Mouse (Mus musculus) layer of hippocampus, postnatal 10 days (tissue): ENCODE results near the gene Sh3pxd2b. TPM values are rescaled to one million over a fixed set of nuclear protein-coding genes. Genes with fewer than 3 reads are reported as not detected.

Experiments used
- total RNA-seq, 2 experiments: library from RNA; stranded (reverse); gene quantifications; 2 replicates each; pipeline ENCODE4 v1.2.3; 2021

Gene Sh3pxd2b
- total RNA-seq, 2 experiments from 2014 or later, result 28.3 to 28.5 TPM

Other genes with a start within 250 kb of the Sh3pxd2b start
- not detected for gene Il9r, start 147.5 kb upstream of the Sh3pxd2b start, total RNA-seq
- gene Snrnp25, start 142.4 kb upstream of the Sh3pxd2b start, total RNA-seq, result 10 to 100 TPM; 28.3 to 29.8 TPM
- 10 to 100 TPM; 25.9 to 32.8 TPM for gene Rhbdf1, start 125.5 kb upstream of the Sh3pxd2b start, total RNA-seq
- gene Mpg, start 121.3 kb upstream of the Sh3pxd2b start, total RNA-seq, result 10 to 100 TPM; 18.5 to 20.7 TPM
- gene Nprl3, start 80.1 kb upstream of the Sh3pxd2b start, total RNA-seq, result 10 to 100 TPM; 51.7 to 58.1 TPM
- not detected for gene Hba-x, start 71.4 kb upstream of the Sh3pxd2b start, total RNA-seq
- 100 to 1,000 TPM; 667 to 733 TPM for gene Hba-a1, start 64.3 kb upstream of the Sh3pxd2b start, total RNA-seq
- gene Hbq1b, start 60.9 kb upstream of the Sh3pxd2b start, total RNA-seq, result 1 to 10 TPM; 2.3 to 4.1 TPM
- 100 to 1,000 TPM; 562 to 789 TPM for gene Hba-a2, start 51.3 kb upstream of the Sh3pxd2b start, total RNA-seq
- 1 to 10 TPM; 1.6 to 2.7 TPM for gene Hbq1a, start 47.8 kb upstream of the Sh3pxd2b start, total RNA-seq
- gene Ubtd2, start 107.5 kb downstream of the Sh3pxd2b start, total RNA-seq, result 10 to 100 TPM; 45.3 to 45.5 TPM
- 1 to 10 TPM in 1 of 2 experiments, under 1 TPM in 1; 0.89 to 1.2 TPM for gene Efcab9, start 184.3 kb downstream of the Sh3pxd2b start, total RNA-seq
- gene Stk10, start 185.5 kb downstream of the Sh3pxd2b start, total RNA-seq, result 1 to 10 TPM; 6.3 to 9.4 TPM